Mouse (Mus musculus) liver, embryonic 11.5 days (tissue): ENCODE measurements around the gene Nck2. TPM values are rescaled to one million over a fixed set of nuclear protein-coding genes. Genes with fewer than 3 reads are reported as not detected.

Experiments used
- ATAC-seq: fragments of 200-750 bp; cut with Nextera tagmentation; replicated peaks from 2 replicates; pipeline ENCODE4 v1.8.0; 2017; ENCODE audit warnings: moderate number of reproducible peaks, mild to moderate bottlenecking, moderate TSS enrichment, moderate library complexity; ENCODE audit not compliant: low FRiP score
- DNase-seq: peaks from one replicate; pipeline ENCODE4 v3.0.0-alpha.2; 2017; ENCODE audit warnings: low spot score
- H3K27ac ChIP-seq: fragments of 300-500 bp; sonication (generic); 2 replicates; pipeline ENCODE4 v1.5.1; 2014; ENCODE audit warnings: mild to moderate bottlenecking, low read depth, low read length, control low read depth
- H3K27me3 ChIP-seq: fragments of 300-500 bp; sonication (generic); replicated peaks from 2 replicates; pipeline ENCODE4 v1.6.1; 2014; ENCODE audit warnings: low read length, mixed read lengths; ENCODE audit not compliant: control insufficient read depth, insufficient read depth
- H3K36me3 ChIP-seq: fragments of 300-500 bp; sonication (generic); 2 replicates; pipeline ENCODE4 v1.6.1; 2014; ENCODE audit warnings: mild to moderate bottlenecking, low read length, moderate library complexity, mixed read lengths; ENCODE audit not compliant: control insufficient read depth, insufficient read depth
- H3K4me1 ChIP-seq: fragments of 300-500 bp; sonication (generic); replicated peaks from 2 replicates; pipeline ENCODE4 v1.6.1; 2014; ENCODE audit warnings: low read length, mixed read lengths; ENCODE audit not compliant: control insufficient read depth, insufficient read depth
- H3K4me2 ChIP-seq: fragments of 300-500 bp; sonication (generic); 2 replicates; pipeline ENCODE4 v1.6.1; 2014; ENCODE audit warnings: mild to moderate bottlenecking, control low read depth, moderate library complexity
- H3K4me3 ChIP-seq: fragments of 300-500 bp; sonication (generic); 2 replicates; pipeline ENCODE4 v1.5.1; 2014; ENCODE audit warnings: low read depth, low read length, control low read depth
- H3K9ac ChIP-seq: fragments of 300-500 bp; sonication (generic); 2 replicates; pipeline ENCODE4 v1.6.1; 2014; ENCODE audit warnings: low read depth, low read length, control low read depth
- H3K9me3 ChIP-seq: fragments of 300-500 bp; sonication (generic); 2 replicates; pipeline ENCODE4 v1.6.1; 2016; ENCODE audit warnings: low read length, inconsistent platforms, mixed read lengths; ENCODE audit not compliant: control insufficient read depth
- WGBS: fragments of 180-500 bp; shearing (Covaris S2); extraction: QIAGEN DNeasy Blood & Tissue Kit; methylation state at CpG from one replicate; pipeline ENCODE4 v1.1.7; 2014; 5-methylcytosine and 5-hydroxymethylcytosine counted together
- polyA plus RNA-seq: library from polyadenylated mRNA; unstranded; fragments of >200 nt; fragmentation: Nextera tagmentation; extraction: Ambion mirVana; gene quantifications from 2 replicates; pipeline ENCODE4 v1.2.1, GENCODE M21; 2014

Nck2 gene
- polyA plus RNA-seq, 1 experiment from 2014 or later: 24.5 TPM

GRCm38 (mm10) chr1:43497951-43498350 is 53.6 kb downstream of the Nck2 start:
- no peaks in the 10 kb centered on the region for H3K9me3 ChIP-seq
- ATAC-seq (no peak), DNase-seq (no peak)
- H3K4me3 ChIP-seq: no peak overlapping the region
- no peaks in the 10 kb centered on the region for H3K36me3 ChIP-seq
- H3K4me2 ChIP-seq: no peak overlapping the region
- no peaks in the 10 kb centered on the region for H3K27me3 ChIP-seq
- H3K9ac ChIP-seq: no peak overlapping the region
- H3K27ac ChIP-seq: no peak overlapping the region
- H3K4me1 ChIP-seq: peaks cover 18% of the 10 kb centered on the region
- 88% methylated on average over 6 of the region's 6 CpGs for WGBS

- no peaks in the 10 kb centered on the region for H3K27me3 ChIP-seq
- WGBS: 63% methylated on average over 5 of the region's 5 CpGs
- no peak overlapping the region for H3K27ac ChIP-seq
- DNase-seq (no peak), ATAC-seq (no peak)
- H3K4me2 ChIP-seq: no peak overlapping the region
- H3K4me3 ChIP-seq: no peak overlapping the region
- peaks cover 25% of the 10 kb centered on the region for H3K4me1 ChIP-seq
- H3K36me3 ChIP-seq: no peaks in the 10 kb centered on the region
- no peak overlapping the region for H3K9ac ChIP-seq
- no peaks in the 10 kb centered on the region for H3K9me3 ChIP-seq
Measured at GRCm38 (mm10) chr1:43500121-43500520, 55.7 kb downstream of the Nck2 start.

GRCm38 (mm10) chr1:43501143-43501919 is 57.0 kb downstream of the Nck2 start:
- DNase-seq (no peak), ATAC-seq (no peak)
- Histone ChIP-seq H3K4me3 (no peak overlapping the region), H3K27me3 (no peaks in the 10 kb centered on the region), H3K36me3 (no peaks in the 10 kb centered on the region), H3K27ac (no peak overlapping the region), H3K9me3 (no peaks in the 10 kb centered on the region), H3K4me2 (no peak overlapping the region), H3K4me1 (peaks cover 24% of the 10 kb centered on the region), H3K9ac (no peak overlapping the region)
- 87% methylated on average over 6 of the region's 6 CpGs for WGBS

GRCm38 (mm10) chr1:43501920-43502791 is 57.8 kb downstream of the Nck2 start:
- Histone ChIP-seq H3K9ac (no peak overlapping the region), H3K4me3 (no peak overlapping the region), H3K4me2 (no peak overlapping the region), H3K36me3 (no peaks in the 10 kb centered on the region), H3K27ac (no peak overlapping the region), H3K9me3 (no peaks in the 10 kb centered on the region), H3K27me3 (no peaks in the 10 kb centered on the region), H3K4me1 (peaks cover 22% of the 10 kb centered on the region)
- DNase-seq (no peak), ATAC-seq (no peak)
- WGBS: 61% methylated on average over 10 of the region's 10 CpGs

- Histone ChIP-seq H3K4me2 (no peak overlapping the region), H3K36me3 (no peaks in the 10 kb centered on the region), H3K27ac (no peak overlapping the region), H3K9me3 (no peaks in the 10 kb centered on the region), H3K9ac (no peak overlapping the region), H3K4me3 (no peak overlapping the region), H3K4me1 (peaks cover 22% of the 10 kb centered on the region), H3K27me3 (no peaks in the 10 kb centered on the region)
- no peak for DNase-seq
- no peak for ATAC-seq
- 65% methylated on average over 8 of the region's 8 CpGs for WGBS
Measured at GRCm38 (mm10) chr1:43502792-43503146, 58.4 kb downstream of the Nck2 start.

GRCm38 (mm10) chr1:43503261-43503660 is 58.9 kb downstream of the Nck2 start:
- H3K4me3 ChIP-seq: no peak overlapping the region
- WGBS: 90% methylated on average over 2 of the region's 2 CpGs
- H3K9me3 ChIP-seq: no peaks in the 10 kb centered on the region
- H3K27ac ChIP-seq: no peak overlapping the region
- DNase-seq: no peak
- no peak overlapping the region for H3K9ac ChIP-seq
- no peak overlapping the region for H3K4me2 ChIP-seq
- no peaks in the 10 kb centered on the region for H3K36me3 ChIP-seq
- no peaks in the 10 kb centered on the region for H3K27me3 ChIP-seq
- peaks cover 22% of the 10 kb centered on the region for H3K4me1 ChIP-seq
- no peak for ATAC-seq

GRCm38 (mm10) chr1:43503676-43504075 is 59.3 kb downstream of the Nck2 start:
- ATAC-seq (no peak), DNase-seq (no peak)
- Histone ChIP-seq H3K9me3 (no peaks in the 10 kb centered on the region), H3K27ac (no peak overlapping the region), H3K9ac (no peak overlapping the region), H3K4me1 (peaks cover 22% of the 10 kb centered on the region), H3K27me3 (no peaks in the 10 kb centered on the region), H3K4me3 (no peak overlapping the region), H3K4me2 (no peak overlapping the region), H3K36me3 (no peaks in the 10 kb centered on the region)
- 89% methylated on average over 6 of the region's 6 CpGs for WGBS

- no peak for ATAC-seq
- Histone ChIP-seq H3K4me3 (no peak overlapping the region), H3K27ac (no peak overlapping the region), H3K9ac (no peak overlapping the region), H3K4me1 (peaks cover 22% of the 10 kb centered on the region), H3K27me3 (no peaks in the 10 kb centered on the region), H3K9me3 (no peaks in the 10 kb centered on the region), H3K4me2 (no peak overlapping the region), H3K36me3 (no peaks in the 10 kb centered on the region)
- no peak for DNase-seq
- 56% methylated on average over 4 of the region's 4 CpGs for WGBS
Measured at GRCm38 (mm10) chr1:43504235-43504634, 59.9 kb downstream of the Nck2 start.
